Mouse (Mus musculus): ENCODE measurements around the gene Arhgap24.

GRCm38 (mm10) chr5:102892226-102892625, 411.0 kb downstream of the Arhgap24 start:
- TF ChIP-seq POLR2A (IDR thresholded peaks at IDR 0.05; ENCODE audit: low read depth, low read length): no peak
- no peak for TF ChIP-seq CTCF (conservative IDR thresholded peaks at IDR 0.05; ENCODE audit: insufficient read depth, insufficient read length, low read depth, low read length)

Measured in kidney, adult 2 months (tissue).